13 mouse cellular contexts compared by ENCODE assay signal in the genomic region with DNA sequence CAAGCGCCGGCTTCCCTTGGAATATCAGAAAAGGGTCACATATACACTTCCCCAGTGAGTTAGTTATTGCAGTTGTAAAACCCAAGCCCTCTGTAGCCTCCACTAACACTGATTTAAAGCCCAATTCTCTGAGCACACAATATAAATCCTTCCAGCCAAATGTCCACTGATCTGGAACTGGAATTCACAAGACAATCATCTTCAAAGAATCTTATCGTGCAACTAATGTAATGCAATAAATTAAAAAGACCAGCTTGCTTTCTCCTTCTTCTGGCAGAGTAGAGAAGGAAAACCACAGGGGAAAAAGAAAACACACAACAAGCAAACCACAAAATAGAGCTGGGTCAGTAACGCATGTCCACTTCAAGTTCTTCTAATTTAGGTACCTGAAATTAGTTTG.
"Had no signal": no experiment of that assay in that cellular context is flagged by ENCODE, and none has a peak within 500 bp of the region (broad histone marks: within the 10 kb centered on the region; RNA-seq: fewer than 3 reads in every experiment).

No protein-coding gene starts in this region.

- H3K9ac ChIP-seq: limb, embryonic 13.5 days; liver, embryonic 13.5 days; midbrain, embryonic 12.5 days; midbrain, embryonic 15.5 days had no signal

- H3K27ac ChIP-seq: limb, embryonic 13.5 days; liver, embryonic 13.5 days; midbrain, embryonic 12.5 days; midbrain, embryonic 15.5 days had no signal

- H3K9me3 ChIP-seq: limb, embryonic 13.5 days; liver, embryonic 13.5 days; midbrain, embryonic 12.5 days; midbrain, embryonic 15.5 days had no signal

- H3K4me1 ChIP-seq: liver, embryonic 13.5 days had no signal

- H3K4me3 ChIP-seq: limb, embryonic 13.5 days; liver, embryonic 13.5 days; midbrain, embryonic 12.5 days; midbrain, embryonic 15.5 days had no signal

- DNase-seq: kidney, adult 8-10 months; kidney, postnatal 4 days; left cerebral cortex, postnatal 4 days; liver, embryonic 13.5 days; lung, adult 2 months; lung, postnatal 14 days; lung, postnatal 4 days; thymus, adult 18-20 months; thymus, postnatal 25 days had no signal

- H3K27me3 ChIP-seq: limb, embryonic 13.5 days; liver, embryonic 13.5 days; midbrain, embryonic 12.5 days; midbrain, embryonic 15.5 days had no signal

- H3K36me3 ChIP-seq: limb, embryonic 13.5 days; liver, embryonic 13.5 days; midbrain, embryonic 12.5 days; midbrain, embryonic 15.5 days had no signal

- H3K4me2 ChIP-seq: limb, embryonic 13.5 days; liver, embryonic 13.5 days; midbrain, embryonic 12.5 days; midbrain, embryonic 15.5 days had no signal

- ATAC-seq: intestine, postnatal 0 days; midbrain, embryonic 15.5 days had no signal
